Mouse (Mus musculus) ES-Bruce4 (cell line): ENCODE data around the gene Nkg7.

Experiments used
- CTCF ChIP-seq: IDR thresholded peaks from one replicate; pipeline ENCODE4 v1.8.1; 2011; ENCODE audit warnings: low read depth, low read length
- EP300 ChIP-seq: IDR thresholded peaks from 2 replicates; pipeline ENCODE4 v1.6.1; 2011; ENCODE audit warnings: low read depth, low read length; ENCODE audit not compliant: insufficient read depth
- POLR2A ChIP-seq: IDR thresholded peaks from one replicate; pipeline ENCODE4 v1.8.1; 2011; ENCODE audit warnings: low read length; ENCODE audit not compliant: insufficient read depth

- TF ChIP-seq CTCF (no peak), POLR2A (no peak), EP300 (no peak)
Observed at GRCm38 (mm10) chr7:43441071-43441470, 4.2 kb downstream of the Nkg7 start.
